Mouse (Mus musculus): ENCODE results near the gene Hs1bp3.

GRCm38 (mm10) chr12:8357449-8357848 is 44.2 kb downstream of the Hs1bp3 start:
- TF ChIP-seq POLR2A (IDR thresholded peaks at IDR 0.05; ENCODE audit: extremely low read depth, insufficient read depth, low read length) (peak; percentile 30; the same call in 1 of the 2 replicates), CTCF (IDR thresholded peaks at IDR 0.05; ENCODE audit: extremely low read depth, insufficient read depth, low read length) (no peak)

Measured in cortical plate, adult 2 months (tissue).